Mouse (Mus musculus) heart, postnatal 36 days (tissue): ENCODE results near the gene Garnl3. TPM values are rescaled to one million over a fixed set of nuclear protein-coding genes. Genes with fewer than 3 reads are reported as not detected.
"Not testable (repeated sequence)": the region's sequence is repeated elsewhere in the genome, so short reads cannot be mapped to it uniquely, and the experiment has no call there.

Experiments
- DNase-seq, 2 experiments: peaks; one replicate each; pipeline ENCODE4 v3.0.0; 2021 to 2022
- intact Hi-C: fragments of 180-260 bp; cut with DNase I; formaldehyde crosslinking; loops from one replicate; pipeline ENCODE4 v1.15.1; 2025
- total RNA-seq, 2 experiments: library from RNA; stranded (reverse); gene quantifications; 2 replicates each; pipeline ENCODE4 v1.2.3; 2021

Gene Garnl3
- total RNA-seq, 2 experiments from 2014 or later = 3.1 to 4.7 TPM

GRCm38 (mm10) chr2:33158895-33159294, 27.4 kb upstream of the Garnl3 start:
- intact Hi-C loops = loop anchor here (5.0 kb wide), 2 partner anchors 78 to 398 kb away; no protein-coding TSS in a partner anchor
- no peak for DNase-seq

- intact Hi-C loops = loop anchor here (2.0 to 5.0 kb wide), 3 partner anchors 60 to 401 kb away; partner anchors contain the start of gene Angptl2
- no peak for DNase-seq
These were observed 24.9 kb upstream of the Garnl3 start for GRCm38 (mm10) chr2:33156283-33156781.

GRCm38 (mm10) chr2:33154751-33155372, 23.4 kb upstream of the Garnl3 start:
- DNase-seq = peak; percentile 80 to 83
- intact Hi-C loops = loop anchor here (1.0 to 5.0 kb wide), 4 partner anchors 82 to 402 kb away; no protein-coding TSS in a partner anchor

- intact Hi-C loops = no loop called here
- no peak for DNase-seq
These were observed 15.5 kb upstream of the Garnl3 start for GRCm38 (mm10) chr2:33146994-33147393.

- intact Hi-C loops = no loop called here
- DNase-seq = no peak
These were observed 11.8 kb upstream of the Garnl3 start for GRCm38 (mm10) chr2:33143292-33143691.

GRCm38 (mm10) chr2:33138491-33138890, 7.0 kb upstream of the Garnl3 start:
- DNase-seq = no peak
- intact Hi-C loops = no loop called here

GRCm38 (mm10) chr2:33137731-33138130, 6.3 kb upstream of the Garnl3 start:
- no peak for DNase-seq
- intact Hi-C loops = no loop called here

GRCm38 (mm10) chr2:33137244-33137643, 5.8 kb upstream of the Garnl3 start:
- DNase-seq = no peak
- intact Hi-C loops = no loop called here

- DNase-seq = no peak
- intact Hi-C loops = no loop called here
These were observed 4.9 kb upstream of the Garnl3 start for GRCm38 (mm10) chr2:33136366-33136765.

GRCm38 (mm10) chr2:33134766-33135490, 3.5 kb upstream of the Garnl3 start:
- DNase-seq = no peak
- intact Hi-C loops = no loop called here

GRCm38 (mm10) chr2:33132306-33132705, 852 bp upstream of the Garnl3 start:
- DNase-seq = no peak
- intact Hi-C loops = loop anchor here (2.0 kb wide), 1 partner anchor 142 kb away; no protein-coding TSS in a partner anchor

GRCm38 (mm10) chr2:33130526-33131483, 649 bp downstream of the Garnl3 start:
- DNase-seq = peak; percentile 96
- intact Hi-C loops = loop anchor here (2.0 kb wide), 1 partner anchor 106 kb away; no protein-coding TSS in a partner anchor

GRCm38 (mm10) chr2:33130141-33130525, 1.3 kb downstream of the Garnl3 start:
- intact Hi-C loops = loop anchor here (2.0 kb wide), 1 partner anchor 105 kb away; no protein-coding TSS in a partner anchor
- DNase-seq = no peak

GRCm38 (mm10) chr2:33129696-33130095, 1.8 kb downstream of the Garnl3 start:
- no peak for DNase-seq
- intact Hi-C loops = loop anchor here (2.0 kb wide), 1 partner anchor 105 kb away; no protein-coding TSS in a partner anchor

- intact Hi-C loops = no loop called here
- DNase-seq = no peak
These were observed 2.4 kb downstream of the Garnl3 start for GRCm38 (mm10) chr2:33129005-33129404.

GRCm38 (mm10) chr2:33127271-33127670, 4.2 kb downstream of the Garnl3 start:
- intact Hi-C loops = no loop called here
- no peak for DNase-seq

- no peak for DNase-seq
- intact Hi-C loops = no loop called here
These were observed 8.6 kb downstream of the Garnl3 start for GRCm38 (mm10) chr2:33122856-33123255.

GRCm38 (mm10) chr2:33100536-33100935, 30.9 kb downstream of the Garnl3 start:
- intact Hi-C loops = no loop called here
- no peak for DNase-seq

- intact Hi-C loops, DNase-seq: not testable (repeated sequence)
These were observed 34.1 kb downstream of the Garnl3 start for GRCm38 (mm10) chr2:33097326-33097725.

- intact Hi-C loops = no loop called here
- no peak for DNase-seq
These were observed 36.2 kb downstream of the Garnl3 start for GRCm38 (mm10) chr2:33095221-33095671.
